Mouse (Mus musculus) lung, embryonic 14.5 days (tissue): ENCODE data around the gene Gm26992. TPM values are rescaled to one million over a fixed set of nuclear protein-coding genes. Genes with fewer than 3 reads are reported as not detected.
"Not testable (repeated sequence)": the region's sequence is repeated elsewhere in the genome, so short reads cannot be mapped to it uniquely, and the experiment has no call there.

Source experiments
- ATAC-seq: fragments of 200-750 bp; cut with Nextera tagmentation; 2 replicates; pipeline ENCODE4 v1.8.0; 2017; ENCODE audit warnings: mild to moderate bottlenecking, moderate TSS enrichment, moderate library complexity; ENCODE audit not compliant: insufficient read depth
- DNase-seq: peaks from one replicate; pipeline ENCODE4 v3.0.0-alpha.2; 2015
- H3K27ac ChIP-seq: fragments of 300-500 bp; sonication (generic); 2 replicates; pipeline ENCODE4 v1.5.1; 2014; ENCODE audit warnings: low read depth, mild to moderate bottlenecking, moderate library complexity
- H3K27me3 ChIP-seq: fragments of 300-500 bp; sonication (generic); 2 replicates; pipeline ENCODE4 v1.6.1; 2014; ENCODE audit warnings: low read length, control low read depth; ENCODE audit not compliant: insufficient read depth
- H3K36me3 ChIP-seq: fragments of 300-500 bp; sonication (generic); 2 replicates; pipeline ENCODE4 v1.6.1; 2014; ENCODE audit warnings: control low read depth; ENCODE audit not compliant: insufficient read depth
- H3K4me1 ChIP-seq: fragments of 300-500 bp; sonication (generic); 2 replicates; pipeline ENCODE4 v1.6.1; 2014; ENCODE audit warnings: antibody characterized with exemption, control low read depth; ENCODE audit not compliant: insufficient read depth
- H3K4me2 ChIP-seq: fragments of 300-500 bp; sonication (generic); 2 replicates; pipeline ENCODE4 v1.6.1; 2014; ENCODE audit warnings: mild to moderate bottlenecking
- H3K4me3 ChIP-seq: fragments of 300-500 bp; sonication (generic); 2 replicates; pipeline ENCODE4 v1.5.1; 2014; ENCODE audit warnings: low read depth, low read length
- H3K9ac ChIP-seq: fragments of 300-500 bp; sonication (generic); 2 replicates; pipeline ENCODE4 v1.6.1; 2014
- H3K9me3 ChIP-seq: fragments of 300-500 bp; sonication (generic); 2 replicates; pipeline ENCODE4 v1.6.1; 2016; ENCODE audit warnings: low read depth, low read length, control low read depth
- CTCF ChIP-seq: IDR thresholded peaks from 2 replicates; pipeline ENCODE4 v1.5.1; 2016; ENCODE audit warnings: antibody characterized with exemption, low read depth
- WGBS: fragments of 180-500 bp; shearing (Covaris S2); extraction: QIAGEN DNeasy Blood & Tissue Kit; methylation state at CpG from one replicate; pipeline ENCODE4 v1.1.7; 2014; 5-methylcytosine and 5-hydroxymethylcytosine counted together
- polyA plus RNA-seq: library from polyadenylated mRNA; unstranded; fragments of >200 nt; fragmentation: Nextera tagmentation; extraction: Ambion mirVana; gene quantifications from 2 replicates; pipeline ENCODE4 v1.2.1, GENCODE M21; 2014

The Gm26992 gene
- polyA plus RNA-seq, 1 experiment from 2014 or later: not detected

DNA sequence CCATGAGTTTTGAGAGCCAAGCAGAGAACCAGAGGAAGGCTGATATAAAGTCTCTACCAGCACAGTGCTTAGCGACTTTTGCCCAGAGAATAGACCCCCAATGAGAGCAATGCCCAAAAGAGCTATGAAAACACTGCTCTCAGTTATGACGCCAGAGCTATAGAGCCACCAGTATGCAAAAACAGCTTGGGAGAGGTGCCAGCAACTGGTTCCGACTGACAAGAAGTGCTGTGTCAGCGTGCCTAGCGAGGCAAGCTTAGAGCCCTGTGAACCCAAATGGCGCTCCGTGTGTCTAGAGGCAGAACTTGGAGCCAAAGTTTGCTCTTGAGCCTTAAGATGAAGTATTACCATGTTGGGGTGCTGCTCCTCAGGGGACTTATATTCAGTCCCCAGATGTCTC is 5.9 kb downstream of the Gm26992 start:
- no peak overlapping the region for H3K4me2 ChIP-seq
- ATAC-seq (no peak), DNase-seq (peak; percentile 2)
- H3K9me3 ChIP-seq: no peaks in the 10 kb centered on the region
- H3K4me1 ChIP-seq: no peaks in the 10 kb centered on the region
- TF ChIP-seq CTCF: no peak
- WGBS: 71% methylated on average over 7 of the region's 7 CpGs
- no peak overlapping the region for H3K4me3 ChIP-seq
- H3K27me3 ChIP-seq: no peaks in the 10 kb centered on the region; the same call in 1 of the 2 replicates
- H3K36me3 ChIP-seq: no peaks in the 10 kb centered on the region
- H3K27ac ChIP-seq: no peak overlapping the region
- H3K9ac ChIP-seq: no peak overlapping the region

DNA sequence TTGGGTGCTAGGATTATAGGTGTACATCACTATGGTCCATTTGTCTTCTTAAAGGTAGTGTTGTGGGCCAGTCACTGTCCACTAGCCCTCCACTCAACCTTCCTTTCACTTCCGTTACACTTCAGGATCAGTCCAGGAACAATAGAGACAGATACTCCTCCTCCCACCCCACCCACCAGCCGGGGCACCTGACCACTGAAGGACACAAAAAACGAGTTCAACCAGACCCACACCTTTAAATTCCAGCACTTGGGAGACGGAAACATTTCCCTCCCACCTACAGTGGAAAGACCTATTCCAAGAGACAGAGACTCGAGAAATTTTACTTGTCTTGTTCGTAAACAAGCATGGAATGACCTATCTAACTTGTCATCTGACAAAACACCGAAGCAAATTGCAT is 10.5 kb downstream of the Gm26992 start:
- WGBS: 65% methylated on average over 7 of the region's 7 CpGs

DNA sequence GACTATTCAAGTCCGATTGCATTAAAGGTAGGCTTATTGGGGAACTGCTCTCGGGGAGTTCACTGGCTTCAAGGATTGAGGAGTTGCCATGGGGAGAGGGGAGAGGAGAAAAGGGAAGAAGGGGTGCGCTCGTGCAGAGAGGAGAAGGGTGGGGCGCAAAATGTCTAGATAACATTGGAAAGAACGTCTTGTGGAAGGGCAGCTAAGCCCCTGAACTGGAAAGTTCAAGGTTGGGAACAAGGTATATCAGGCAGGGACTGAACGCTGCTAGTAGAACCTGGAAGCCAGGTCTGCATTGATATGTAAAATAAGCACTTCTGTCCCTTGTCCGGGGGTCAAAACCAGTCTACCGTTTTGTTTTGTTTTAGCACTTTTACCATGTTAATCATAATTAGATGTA is 16.2 kb downstream of the Gm26992 start:
- Histone ChIP-seq H3K4me2 (no peak overlapping the region), H3K27me3 (peaks cover 19% of the 10 kb centered on the region), H3K36me3 (no peaks in the 10 kb centered on the region), H3K9me3 (no peaks in the 10 kb centered on the region), H3K4me3 (no peak overlapping the region), H3K9ac (no peak overlapping the region), H3K4me1 (no peaks in the 10 kb centered on the region), H3K27ac (no peak overlapping the region)
- DNase-seq (no peak), ATAC-seq (no peak)
- no peak for TF ChIP-seq CTCF
- WGBS: 14% methylated on average over 9 of the region's 9 CpGs

More for the DNA sequence above, 10.5 kb downstream of the Gm26992 start:
- Histone ChIP-seq H3K4me3 (no peak overlapping the region), H3K4me2 (no peak overlapping the region), H3K27me3 (peaks cover 2% of the 10 kb centered on the region; the same call in 1 of the 2 replicates), H3K4me1 (no peaks in the 10 kb centered on the region), H3K27ac (no peak overlapping the region), H3K9me3 (no peaks in the 10 kb centered on the region), H3K36me3 (no peaks in the 10 kb centered on the region), H3K9ac (no peak overlapping the region)
- no peak for TF ChIP-seq CTCF
- DNase-seq (no peak), ATAC-seq (no peak)

DNA sequence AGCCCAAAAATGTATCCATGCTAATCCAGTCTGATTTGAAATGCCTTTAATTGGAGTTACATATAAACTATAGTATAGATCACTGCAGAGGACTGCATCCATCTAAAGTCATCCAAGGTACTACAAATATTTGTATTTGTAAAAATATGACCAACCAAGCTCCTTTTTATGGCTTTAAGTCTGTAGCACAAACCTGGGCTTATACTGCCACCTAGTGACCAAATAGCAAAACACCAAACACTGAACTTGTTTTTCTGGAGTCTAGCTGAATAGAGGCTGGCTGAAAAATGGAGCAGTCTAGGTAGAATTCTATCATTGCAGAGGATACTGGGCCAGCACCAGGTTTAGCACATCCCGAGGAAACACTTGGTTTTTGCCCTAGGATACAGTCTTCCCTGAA is 19.0 kb downstream of the Gm26992 start:
- Histone ChIP-seq H3K9ac (no peak overlapping the region), H3K4me2 (no peak overlapping the region), H3K9me3 (no peaks in the 10 kb centered on the region), H3K27me3 (peaks cover 19% of the 10 kb centered on the region), H3K4me3 (no peak overlapping the region), H3K36me3 (no peaks in the 10 kb centered on the region), H3K4me1 (no peaks in the 10 kb centered on the region), H3K27ac (no peak overlapping the region)
- WGBS: 0% methylated on average over 1 of the region's 1 CpGs
- peak; percentile 83 for DNase-seq
- peak; percentile 69 for TF ChIP-seq CTCF
- no peak for ATAC-seq

DNA sequence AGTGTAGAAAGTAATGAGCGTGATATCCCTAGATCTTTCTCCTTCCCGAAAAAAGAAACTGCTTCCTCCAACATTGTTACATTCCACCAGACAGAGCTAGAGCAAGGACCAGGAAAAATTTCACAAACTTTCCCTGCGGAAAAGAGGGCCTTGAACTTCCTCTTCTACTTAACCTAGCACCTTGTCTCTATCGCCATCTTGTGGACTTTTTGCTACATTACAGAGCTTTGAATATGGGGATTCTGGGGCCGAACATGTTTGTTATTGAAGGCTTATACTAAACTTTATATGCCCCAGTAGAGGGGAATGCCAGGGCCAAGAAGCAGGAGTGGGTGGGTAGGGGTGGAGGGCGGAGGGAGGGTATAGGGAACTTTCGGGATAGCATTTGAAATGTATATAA is 21.9 kb downstream of the Gm26992 start:
- H3K4me1 ChIP-seq: no peaks in the 10 kb centered on the region
- DNase-seq (peak; percentile 82), ATAC-seq (no peak)
- H3K27me3 ChIP-seq: peaks cover 21% of the 10 kb centered on the region
- H3K4me2 ChIP-seq: no peak overlapping the region
- H3K9ac ChIP-seq: no peak overlapping the region
- no peaks in the 10 kb centered on the region for H3K36me3 ChIP-seq
- H3K27ac ChIP-seq: no peak overlapping the region
- no peaks in the 10 kb centered on the region for H3K9me3 ChIP-seq
- TF ChIP-seq CTCF: peak; percentile 66
- 27% methylated on average over 7 of the region's 7 CpGs for WGBS
- H3K4me3 ChIP-seq: no peak overlapping the region

DNA sequence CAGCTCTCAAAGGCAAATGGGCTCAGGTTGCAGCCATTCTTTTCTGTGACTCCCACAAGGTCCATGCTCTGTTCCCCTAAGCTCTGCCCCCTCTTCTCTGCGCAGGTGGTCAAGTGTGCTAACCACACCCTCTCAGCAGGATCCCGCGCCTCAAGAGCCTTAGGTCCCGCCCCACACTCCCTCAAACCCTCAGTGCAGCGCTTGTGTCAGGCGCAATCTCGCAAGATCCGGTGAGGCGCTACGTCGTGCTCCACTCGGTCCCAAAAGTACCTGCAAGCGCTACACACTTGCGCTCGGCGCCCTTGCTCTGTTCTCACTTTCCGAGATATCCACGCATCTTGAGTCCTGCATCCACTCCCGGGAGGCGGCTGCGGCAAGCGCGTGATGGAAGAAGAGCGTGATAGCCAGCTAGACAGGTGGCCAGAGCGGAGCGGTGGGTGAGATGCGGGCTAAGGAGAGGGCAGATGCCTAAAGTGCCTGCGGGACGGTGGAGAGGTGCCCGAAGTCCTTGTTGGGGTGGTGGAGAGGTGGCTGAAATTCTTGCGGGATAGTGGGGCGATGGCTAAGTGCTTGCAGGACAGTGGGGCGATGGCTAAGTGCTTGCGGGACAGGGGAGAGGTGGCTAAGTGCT is 25.8 kb downstream of the Gm26992 start:
- peaks cover 12% of the 10 kb centered on the region for H3K27me3 ChIP-seq
- no peaks in the 10 kb centered on the region for H3K36me3 ChIP-seq
- DNase-seq: peak; percentile 58
- peak overlapping the region; percentile 40 for H3K9ac ChIP-seq
- no peak for TF ChIP-seq CTCF
- 8% methylated on average over 34 of the region's 34 CpGs for WGBS
- peak overlapping the region; percentile 59 for H3K4me2 ChIP-seq
- H3K4me1 ChIP-seq: no peaks in the 10 kb centered on the region
- peak overlapping the region; percentile 37 for H3K4me3 ChIP-seq
- peaks cover 7% of the 10 kb centered on the region; the same call in 1 of the 2 replicates for H3K9me3 ChIP-seq
- ATAC-seq: peak; percentile 93
- H3K27ac ChIP-seq: no peak overlapping the region

DNA sequence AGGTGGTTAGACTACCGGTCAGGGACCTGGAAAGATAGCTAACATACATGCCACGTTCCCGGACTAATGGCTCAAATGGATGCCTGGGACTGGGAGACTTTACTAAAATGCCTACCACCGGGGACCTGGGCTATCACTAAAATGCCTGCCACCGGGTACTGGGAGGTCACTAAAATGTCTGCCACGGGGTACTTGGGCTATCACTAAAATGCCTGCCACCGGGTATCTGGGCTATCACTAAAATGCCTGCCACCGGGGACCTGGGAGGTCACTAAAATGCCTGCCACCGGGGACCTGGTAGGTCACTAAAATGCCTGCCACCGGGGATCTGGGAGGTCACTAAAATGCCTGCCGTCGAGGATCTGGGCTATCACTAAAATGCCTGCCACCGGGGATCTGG is 26.6 kb downstream of the Gm26992 start:
- H3K4me3 ChIP-seq: peak overlapping the region; percentile 37; the same call in 1 of the 2 replicates
- H3K36me3 ChIP-seq, H3K27ac ChIP-seq, H3K4me1 ChIP-seq, H3K9ac ChIP-seq, DNase-seq, ATAC-seq, H3K9me3 ChIP-seq: not testable (repeated sequence)
- peaks cover 12% of the 10 kb centered on the region for H3K27me3 ChIP-seq
- 44% methylated on average over 10 of the region's 13 CpGs for WGBS
- H3K4me2 ChIP-seq: peak overlapping the region; percentile 59; the same call in 1 of the 2 replicates

DNA sequence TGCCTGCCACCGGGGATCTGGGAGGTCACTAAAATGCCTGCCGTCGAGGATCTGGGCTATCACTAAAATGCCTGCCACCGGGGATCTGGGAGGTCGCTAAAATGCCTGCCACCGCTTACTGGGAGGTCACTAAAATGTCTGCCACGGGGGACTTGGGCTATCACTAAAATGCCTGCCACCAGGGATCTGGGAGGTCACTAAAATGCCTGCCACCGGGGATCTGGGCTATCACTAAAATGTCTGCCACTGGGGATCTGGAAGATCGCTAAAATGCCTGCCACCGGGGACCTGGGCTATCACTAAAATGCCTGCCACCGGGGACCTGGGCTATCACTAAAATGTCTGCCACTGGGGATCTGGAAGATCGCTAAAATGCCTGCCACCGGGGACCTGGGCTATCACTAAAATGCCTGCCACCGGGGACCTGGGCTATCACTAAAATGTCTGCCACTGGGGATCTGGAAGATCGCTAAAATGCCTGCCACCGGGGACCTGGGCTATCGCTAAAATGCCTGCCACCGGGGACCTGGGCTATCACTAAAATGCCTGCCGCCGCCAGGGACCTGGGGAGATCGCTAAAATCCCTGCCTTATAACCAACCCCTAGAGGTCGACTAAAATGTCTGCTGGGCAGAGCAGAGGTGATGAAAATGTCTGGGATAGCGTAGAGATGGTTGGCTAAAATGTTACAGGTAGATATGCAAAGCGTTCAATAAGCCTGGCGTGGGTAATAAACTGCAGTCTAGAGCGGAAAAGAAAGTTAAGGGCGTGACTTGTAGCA is 27.3 kb downstream of the Gm26992 start:
- not testable (repeated sequence) for H3K36me3 ChIP-seq, ATAC-seq, H3K9ac ChIP-seq, H3K27ac ChIP-seq, H3K4me2 ChIP-seq, H3K4me3 ChIP-seq, DNase-seq, H3K9me3 ChIP-seq, H3K4me1 ChIP-seq
- peaks cover 12% of the 10 kb centered on the region for H3K27me3 ChIP-seq
- WGBS: 71% methylated on average over 17 of the region's 27 CpGs
